Mouse (Mus musculus): ENCODE measurements around the gene Dgkz. TPM values are rescaled to one million over a fixed set of nuclear protein-coding genes. Genes with fewer than 3 reads are reported as not detected.

Gene Dgkz
- polyA plus RNA-seq, 1 experiment from 2014 or later = 57.5 TPM

GRCm38 (mm10) chr2:91948792-91949241 is 26.8 kb downstream of the Dgkz start:
- Histone ChIP-seq H3K36me3 (ENCODE audit: control insufficient read depth, insufficient read depth, low read length) (0 out of 2 replicates have a peak, but pooled peaks cover 2% of the 10 kb centered on the region), H3K9me3 (ENCODE audit: control insufficient read depth, low read length) (no peaks in the 10 kb centered on the region), H3K4me2 (replicated peaks; ENCODE audit: low read depth, low read length) (no peak overlapping the region), H3K27ac (ENCODE audit: low read depth, low read length) (no peak overlapping the region; the same call in 1 of the 2 replicates), H3K27me3 (ENCODE audit: control insufficient read depth, insufficient read depth, low read length) (no peaks in the 10 kb centered on the region), H3K4me3 (ENCODE audit: low read length) (no peak overlapping the region), H3K9ac (ENCODE audit: low read depth, low read length) (no peak overlapping the region), H3K4me1 (ENCODE audit: control insufficient read depth, insufficient read depth, low read length) (peaks cover 42% of the 10 kb centered on the region)
- no peak for ATAC-seq (ENCODE audit: low FRiP score, low TSS enrichment)
- 67% methylated on average over 3 of the region's 3 CpGs for WGBS

- no peak overlapping the region for H3K4me2 ChIP-seq (replicated peaks; ENCODE audit: low read depth, low read length)
- ATAC-seq (ENCODE audit: low FRiP score, low TSS enrichment) = no peak
- 0 out of 2 replicates have a peak, but pooled peaks cover 8% of the 10 kb centered on the region for H3K36me3 ChIP-seq (ENCODE audit: control insufficient read depth, insufficient read depth, low read length)
- no peak overlapping the region for H3K4me3 ChIP-seq (ENCODE audit: low read length)
- H3K4me1 ChIP-seq (ENCODE audit: control insufficient read depth, insufficient read depth, low read length) = peaks cover 37% of the 10 kb centered on the region
- 68% methylated on average over 6 of the region's 6 CpGs for WGBS
- H3K9me3 ChIP-seq (ENCODE audit: control insufficient read depth, low read length) = no peaks in the 10 kb centered on the region
- H3K27me3 ChIP-seq (ENCODE audit: control insufficient read depth, insufficient read depth, low read length) = no peaks in the 10 kb centered on the region
- no peak overlapping the region; the same call in 1 of the 2 replicates for H3K27ac ChIP-seq (ENCODE audit: low read depth, low read length)
- no peak overlapping the region for H3K9ac ChIP-seq (ENCODE audit: low read depth, low read length)
Measured at GRCm38 (mm10) chr2:91948151-91948509, 27.5 kb downstream of the Dgkz start.

GRCm38 (mm10) chr2:91947397-91948150 is 28.1 kb downstream of the Dgkz start:
- peak overlapping the region; percentile 13; the same call in 1 of the 2 replicates for H3K27ac ChIP-seq (ENCODE audit: low read depth, low read length)
- no peaks in the 10 kb centered on the region for H3K27me3 ChIP-seq (ENCODE audit: control insufficient read depth, insufficient read depth, low read length)

GRCm38 (mm10) chr2:91946836-91947235 is 28.8 kb downstream of the Dgkz start:
- Histone ChIP-seq H3K9me3 (ENCODE audit: control insufficient read depth, low read length) (no peaks in the 10 kb centered on the region), H3K4me1 (ENCODE audit: control insufficient read depth, insufficient read depth, low read length) (peaks cover 37% of the 10 kb centered on the region), H3K4me3 (ENCODE audit: low read length) (no peak overlapping the region), H3K36me3 (ENCODE audit: control insufficient read depth, insufficient read depth, low read length) (peaks cover 9% of the 10 kb centered on the region; the same call in 1 of the 2 replicates), H3K4me2 (replicated peaks; ENCODE audit: low read depth, low read length) (no peak overlapping the region), H3K27ac (ENCODE audit: low read depth, low read length) (no peak overlapping the region), H3K9ac (ENCODE audit: low read depth, low read length) (no peak overlapping the region), H3K27me3 (ENCODE audit: control insufficient read depth, insufficient read depth, low read length) (no peaks in the 10 kb centered on the region)
- 68% methylated on average over 6 of the region's 6 CpGs for WGBS
- ATAC-seq (ENCODE audit: low FRiP score, low TSS enrichment) = no peak

More at GRCm38 (mm10) chr2:91947397-91948150, 28.1 kb downstream of the Dgkz start:
- peaks cover 37% of the 10 kb centered on the region for H3K4me1 ChIP-seq (ENCODE audit: control insufficient read depth, insufficient read depth, low read length)
- 0 out of 2 replicates have a peak overlapping the region, but pooled peaks have one; percentile 8 for H3K9ac ChIP-seq (ENCODE audit: low read depth, low read length)
- H3K9me3 ChIP-seq (ENCODE audit: control insufficient read depth, low read length) = no peaks in the 10 kb centered on the region
- no peak overlapping the region for H3K4me3 ChIP-seq (ENCODE audit: low read length)
- no peak overlapping the region for H3K4me2 ChIP-seq (replicated peaks; ENCODE audit: low read depth, low read length)
- ATAC-seq (ENCODE audit: low FRiP score, low TSS enrichment) = 0 out of 2 replicates have a peak, but pooled peaks have one; percentile 14
- H3K36me3 ChIP-seq (ENCODE audit: control insufficient read depth, insufficient read depth, low read length) = 0 out of 2 replicates have a peak, but pooled peaks cover 8% of the 10 kb centered on the region
- WGBS = 51% methylated on average over 11 of the region's 11 CpGs

DNA sequence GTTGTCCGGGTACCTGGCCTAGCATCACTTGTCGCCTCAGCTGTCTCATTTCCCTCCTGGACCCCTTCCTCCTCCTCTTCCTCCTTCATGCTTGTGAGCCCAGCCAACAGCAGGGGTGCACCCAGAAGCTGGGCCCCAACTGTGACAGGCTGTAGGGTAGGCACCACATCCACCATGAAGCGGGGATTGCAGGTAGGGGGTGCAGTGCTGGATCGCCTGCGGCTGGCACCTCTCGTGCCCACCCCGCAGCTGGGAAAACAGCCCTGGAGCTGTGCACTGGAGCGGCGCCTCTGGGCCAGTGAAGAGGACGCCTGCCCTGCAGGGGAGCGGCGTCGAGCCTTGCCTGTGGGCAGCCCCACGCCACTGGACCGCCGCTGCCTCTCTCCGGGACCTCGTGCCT is 30.2 kb downstream of the Dgkz start, which contains the start of gene Gm9821:
Gene Gm9821, plus strand, starts transcription at position 221 of the 400 bp plus-strand sequence.
- ATAC-seq (ENCODE audit: low FRiP score, low TSS enrichment) = no peak
- Histone ChIP-seq H3K4me3 (ENCODE audit: low read length) (no peak within 1 kb of the TSS), H3K27ac (ENCODE audit: low read depth, low read length) (0 out of 2 replicates have a peak within 1 kb of the TSS, but pooled peaks have one; percentile 11), H3K4me1 (ENCODE audit: control insufficient read depth, insufficient read depth, low read length) (peaks cover 33% of the 10 kb centered on the region), H3K4me2 (replicated peaks; ENCODE audit: low read depth, low read length) (no peak within 1 kb of the TSS), H3K27me3 (ENCODE audit: control insufficient read depth, insufficient read depth, low read length) (no peaks in the 10 kb centered on the region), H3K9ac (ENCODE audit: low read depth, low read length) (peak within 1 kb of the TSS; percentile 12; the same call in 1 of the 2 replicates), H3K36me3 (ENCODE audit: control insufficient read depth, insufficient read depth, low read length) (peaks cover 14% of the 10 kb centered on the region; the same call in 1 of the 2 replicates), H3K9me3 (ENCODE audit: control insufficient read depth, low read length) (no peaks in the 10 kb centered on the region)
- WGBS = 84% methylated on average over 18 of the region's 18 CpGs

DNA sequence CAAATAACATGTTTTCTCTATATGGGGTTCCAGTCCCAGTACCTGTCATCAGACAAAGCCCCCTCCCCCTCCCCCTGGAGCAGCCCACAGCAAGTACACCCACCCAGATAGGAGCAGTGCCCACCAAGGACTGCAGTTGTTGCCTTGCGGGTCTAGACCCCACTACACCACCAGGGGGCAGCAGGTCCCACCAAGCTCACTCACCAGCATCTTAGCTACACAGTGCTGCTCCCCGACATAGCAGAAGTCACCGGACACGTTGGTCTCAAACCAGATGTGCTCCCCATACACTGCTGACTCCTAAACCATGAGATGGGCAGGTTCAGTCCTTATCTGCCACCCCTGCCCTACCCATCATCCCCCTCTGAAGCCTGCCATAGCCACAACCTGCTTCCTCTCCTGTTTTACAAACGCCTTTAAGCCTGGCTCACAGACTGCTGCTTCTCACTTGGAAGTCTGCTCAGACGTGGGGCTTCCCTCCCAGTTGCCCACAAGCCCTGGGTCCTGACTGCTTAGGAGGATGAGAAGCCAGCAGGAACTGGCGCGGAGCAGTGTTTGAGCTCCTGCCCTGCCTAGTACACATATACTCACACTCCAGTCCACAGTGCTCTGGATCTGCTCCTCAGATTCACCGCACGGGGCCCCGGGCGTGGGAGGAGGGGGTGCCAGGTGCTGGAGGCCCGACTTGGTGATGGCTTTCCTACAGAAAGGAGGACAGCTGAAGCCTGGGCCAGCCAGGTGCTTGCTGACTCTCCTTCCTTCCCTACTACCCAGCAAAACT is 31.3 kb downstream of the Dgkz start:
- H3K4me2 ChIP-seq (replicated peaks; ENCODE audit: low read depth, low read length) = no peak overlapping the region
- H3K9me3 ChIP-seq (ENCODE audit: control insufficient read depth, low read length) = no peaks in the 10 kb centered on the region
- ATAC-seq (ENCODE audit: low FRiP score, low TSS enrichment) = peak; percentile 71
- WGBS = 39% methylated on average over 13 of the region's 13 CpGs
- H3K36me3 ChIP-seq (ENCODE audit: control insufficient read depth, insufficient read depth, low read length) = peaks cover 24% of the 10 kb centered on the region
- H3K4me1 ChIP-seq (ENCODE audit: control insufficient read depth, insufficient read depth, low read length) = peaks cover 22% of the 10 kb centered on the region
- no peak overlapping the region for H3K4me3 ChIP-seq (ENCODE audit: low read length)
- H3K27me3 ChIP-seq (ENCODE audit: control insufficient read depth, insufficient read depth, low read length) = no peaks in the 10 kb centered on the region
- no peak overlapping the region; the same call in 1 of the 2 replicates for H3K9ac ChIP-seq (ENCODE audit: low read depth, low read length)
- 0 out of 2 replicates have a peak overlapping the region, but pooled peaks have one; percentile 11 for H3K27ac ChIP-seq (ENCODE audit: low read depth, low read length)

DNA sequence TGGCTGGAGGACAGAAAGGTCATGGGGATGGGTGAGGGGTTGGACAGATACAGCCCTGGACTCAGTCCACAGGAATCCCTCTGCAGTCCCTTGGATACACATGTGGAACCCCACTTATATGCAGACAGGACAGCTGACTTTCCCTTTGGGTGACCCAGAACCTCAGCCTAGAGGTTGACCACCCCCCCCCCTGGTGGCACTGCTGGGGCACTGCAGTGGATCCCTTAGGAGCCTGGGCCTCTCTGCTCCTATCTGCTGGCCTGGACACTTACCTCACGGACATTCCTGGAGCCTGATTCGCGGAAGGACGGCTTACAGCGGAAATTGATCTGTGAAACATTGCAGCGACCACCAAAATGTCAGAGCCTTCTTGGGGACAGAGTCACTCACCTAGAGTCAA is 33.3 kb downstream of the Dgkz start:
- Histone ChIP-seq H3K9me3 (ENCODE audit: control insufficient read depth, low read length) (no peaks in the 10 kb centered on the region), H3K4me2 (replicated peaks; ENCODE audit: low read depth, low read length) (no peak overlapping the region), H3K27me3 (ENCODE audit: control insufficient read depth, insufficient read depth, low read length) (no peaks in the 10 kb centered on the region), H3K4me1 (ENCODE audit: control insufficient read depth, insufficient read depth, low read length) (peaks cover 3% of the 10 kb centered on the region; the same call in 1 of the 2 replicates), H3K4me3 (ENCODE audit: low read length) (no peak overlapping the region), H3K27ac (ENCODE audit: low read depth, low read length) (no peak overlapping the region), H3K36me3 (ENCODE audit: control insufficient read depth, insufficient read depth, low read length) (peaks cover 44% of the 10 kb centered on the region), H3K9ac (ENCODE audit: low read depth, low read length) (no peak overlapping the region)
- WGBS = 67% methylated on average over 6 of the region's 6 CpGs
- no peak for ATAC-seq (ENCODE audit: low FRiP score, low TSS enrichment)

DNA sequence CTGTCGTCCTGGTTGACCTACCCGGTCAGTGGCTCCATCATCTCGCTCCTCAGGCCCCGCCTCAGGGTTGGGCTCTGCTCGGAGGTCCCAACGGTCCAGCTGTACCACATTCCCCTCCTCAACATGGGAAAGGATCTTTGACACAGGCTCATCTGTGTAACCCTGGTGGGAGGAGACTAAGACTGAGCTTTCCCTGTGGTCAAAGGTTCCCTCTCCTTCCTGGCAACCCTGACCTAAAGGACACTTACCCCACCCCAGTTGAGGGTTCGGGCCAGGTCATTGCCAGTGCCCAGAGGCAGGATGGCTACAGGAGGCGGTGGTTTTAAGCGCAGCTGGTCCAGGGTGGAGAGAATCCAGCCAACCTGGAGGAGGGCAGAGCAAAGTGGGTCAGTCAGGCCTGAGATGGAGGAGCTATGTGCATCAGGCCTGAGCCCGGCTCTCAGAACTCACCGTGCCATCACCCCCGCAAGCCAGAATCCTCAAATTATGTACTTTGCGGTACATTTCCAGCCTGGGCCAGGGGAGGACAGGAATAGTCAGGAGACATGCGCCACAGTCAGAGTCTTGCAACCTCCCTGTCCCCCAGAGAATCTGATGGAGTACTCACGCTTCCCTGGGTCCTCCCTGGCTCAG is 36.2 kb downstream of the Dgkz start:
- 0 out of 2 replicates have a peak, but pooled peaks cover 2% of the 10 kb centered on the region for H3K4me1 ChIP-seq (ENCODE audit: control insufficient read depth, insufficient read depth, low read length)
- H3K4me2 ChIP-seq (replicated peaks; ENCODE audit: low read depth, low read length) = no peak overlapping the region
- no peak overlapping the region for H3K9ac ChIP-seq (ENCODE audit: low read depth, low read length)
- H3K9me3 ChIP-seq (ENCODE audit: control insufficient read depth, low read length) = no peaks in the 10 kb centered on the region
- 81% methylated on average over 15 of the region's 15 CpGs for WGBS
- no peaks in the 10 kb centered on the region for H3K27me3 ChIP-seq (ENCODE audit: control insufficient read depth, insufficient read depth, low read length)
- H3K36me3 ChIP-seq (ENCODE audit: control insufficient read depth, insufficient read depth, low read length) = peaks cover 65% of the 10 kb centered on the region
- no peak overlapping the region for H3K4me3 ChIP-seq (ENCODE audit: low read length)
- H3K27ac ChIP-seq (ENCODE audit: low read depth, low read length) = no peak overlapping the region
- no peak for ATAC-seq (ENCODE audit: low FRiP score, low TSS enrichment)

All from kidney, embryonic 14.5 days (tissue).